Mouse (Mus musculus) ES-E14 (cell line): ENCODE results near the gene Shisa7. TPM values are rescaled to one million over a fixed set of nuclear protein-coding genes. Genes with fewer than 3 reads are reported as not detected.
"Not testable (repeated sequence)": the region's sequence is repeated elsewhere in the genome, so short reads cannot be mapped to it uniquely, and the experiment has no call there.

ENCODE experiments used
- DNase-seq: peaks from one replicate; pipeline ENCODE4 v3.0.0-alpha.2; 2013; ENCODE audit warnings: low read depth, low spot score
- H3K27ac ChIP-seq: 2 replicates; pipeline ENCODE4 v1.5.1; 2012; ENCODE audit warnings: low read depth, mild to moderate bottlenecking, low read length, moderate library complexity, mixed read lengths; ENCODE audit not compliant: poor library complexity, insufficient read depth, severe bottlenecking
- H3K36me3 ChIP-seq: 2 replicates; pipeline ENCODE4 v1.6.1; 2012; ENCODE audit warnings: mild to moderate bottlenecking, low read length, moderate library complexity, mixed read lengths; ENCODE audit not compliant: control insufficient read depth, poor library complexity, insufficient read depth, severe bottlenecking
- H3K4me1 ChIP-seq, 2 experiments: fragments of 150-350 bp in 1 of 2; sonication (generic) in 1 of 2; 2 replicates each; pipeline ENCODE4 v1.6.1; 2012; ENCODE audit warnings: low read length in 2 of 2, mild to moderate bottlenecking in 1 of 2, mixed read lengths in 1 of 2; ENCODE audit not compliant: control insufficient read depth in 2 of 2, insufficient read depth in 2 of 2, poor library complexity in 1 of 2
- H3K4me3 ChIP-seq, 2 experiments: fragments of 150-350 bp in 1 of 2; sonication (generic) in 1 of 2; 2 replicates each; pipeline ENCODE4 v1.5.1; 2012; ENCODE audit warnings: low read length in 2 of 2, low read depth in 1 of 2, mild to moderate bottlenecking in 1 of 2, mixed read lengths in 1 of 2; ENCODE audit not compliant: insufficient read depth in 1 of 2, poor library complexity in 1 of 2, severe bottlenecking in 1 of 2
- H3K9ac ChIP-seq: 2 replicates; pipeline ENCODE4 v1.6.1; 2012; ENCODE audit warnings: low read depth, mild to moderate bottlenecking, low read length, mixed read lengths; ENCODE audit not compliant: poor library complexity, insufficient read depth, severe bottlenecking
- H3K9me3 ChIP-seq: fragments of 150-350 bp; sonication (generic); 2 replicates; pipeline ENCODE4 v1.6.1; 2012; ENCODE audit warnings: low read depth, mild to moderate bottlenecking, low read length; ENCODE audit not compliant: control insufficient read depth, insufficient read depth
- CHD2 ChIP-seq: IDR thresholded peaks from 2 replicates; pipeline ENCODE4 v1.6.1; 2014; ENCODE audit warnings: mild to moderate bottlenecking, low read depth, low read length, inconsistent platforms
- HCFC1 ChIP-seq: IDR thresholded peaks from 2 replicates; pipeline ENCODE4 v1.6.1; 2012; ENCODE audit warnings: low read length, inconsistent platforms, borderline replicate concordance; ENCODE audit not compliant: insufficient read depth
- MAFK ChIP-seq: IDR thresholded peaks from 2 replicates; pipeline ENCODE4 v1.6.1; 2014; ENCODE audit warnings: mild to moderate bottlenecking, low read depth, low read length, inconsistent platforms; ENCODE audit not compliant: insufficient read depth
- ZC3H11A ChIP-seq: IDR thresholded peaks from 2 replicates; pipeline ENCODE4 v1.6.1; 2012; ENCODE audit warnings: low read depth, mild to moderate bottlenecking, inconsistent platforms, low read length, borderline replicate concordance
- ZNF384 ChIP-seq: IDR thresholded peaks from 2 replicates; pipeline ENCODE4 v1.6.1; 2012; ENCODE audit warnings: low read depth, low read length, inconsistent platforms
- in situ Hi-C, 2 experiments: fragments of 600-800 bp; cut with MboI; formaldehyde crosslinking; loops; one replicate each; pipeline ENCODE4 v1.15.1; 2025; ENCODE audit warnings: low sequenced_read_pairs in 2 of 2, inconsistent platforms in 1 of 2; ENCODE audit not compliant: unreplicated experiment in 2 of 2
- total RNA-seq: library from RNA; depleted of rRNA; stranded (reverse); fragments of 300-350 nt; gene quantifications from 2 replicates; pipeline ENCODE4 v1.2.3, GENCODE M21; 2012; rRNA removed

Gene Shisa7
- 6.9 and 8.4 TPM in 2 replicates for total RNA-seq

DNA sequence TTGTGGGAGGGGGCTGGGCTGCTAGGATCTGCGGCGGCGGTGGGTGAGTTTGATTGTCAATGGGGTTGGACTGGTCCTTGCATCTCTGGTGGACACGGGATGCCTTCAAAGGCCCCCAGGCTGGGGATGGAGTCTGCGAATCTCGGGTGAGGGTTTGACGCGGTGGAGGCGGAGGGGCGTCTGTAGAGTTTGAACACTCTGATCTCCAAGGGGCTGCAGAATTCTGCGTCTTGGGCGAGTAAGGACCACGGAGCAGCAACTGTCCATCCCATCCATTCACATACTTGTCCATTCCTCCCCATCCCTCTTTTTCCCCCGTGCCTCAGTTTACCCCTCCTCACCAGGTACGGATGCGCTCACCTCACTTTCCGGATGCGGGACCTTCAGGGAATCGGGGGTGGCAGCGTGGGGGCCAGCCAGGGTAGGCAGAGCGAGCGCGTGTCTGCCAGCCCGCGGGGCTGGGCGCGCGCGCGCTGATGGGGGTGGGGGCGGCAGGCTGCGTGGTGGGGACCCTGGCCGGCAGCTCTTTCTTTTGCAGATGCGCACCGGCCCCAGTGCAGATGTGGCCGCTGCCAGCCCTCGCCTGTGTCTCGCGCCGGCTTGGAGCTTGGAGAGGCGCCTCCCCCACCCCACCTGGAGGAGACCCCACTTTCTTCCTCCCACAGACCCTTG is at the start of gene Shisa7:
Gene Shisa7, minus strand, starts transcription at position 452 of the 672 bp plus-strand sequence.
- DNase-seq, result no peak
- no peaks in the 10 kb centered on the region for H3K36me3 ChIP-seq
- peak within 1 kb of the TSS; percentile 49 for H3K9ac ChIP-seq
- H3K4me1 ChIP-seq, result peaks cover 2 to 14% of the 10 kb centered on the region in 2 experiments; a peak in 2 of 4 replicates
- peak within 1 kb of the TSS; percentile 63 to 75 for H3K4me3 ChIP-seq
- no peak within 1 kb of the TSS for H3K27ac ChIP-seq
- TF ChIP-seq HCFC1 (no peak), MAFK (no peak), CHD2 (no peak), ZC3H11A (no peak), ZNF384 (no peak)
- no peaks in the 10 kb centered on the region for H3K9me3 ChIP-seq
- in situ Hi-C loops, result no loop called here

DNA sequence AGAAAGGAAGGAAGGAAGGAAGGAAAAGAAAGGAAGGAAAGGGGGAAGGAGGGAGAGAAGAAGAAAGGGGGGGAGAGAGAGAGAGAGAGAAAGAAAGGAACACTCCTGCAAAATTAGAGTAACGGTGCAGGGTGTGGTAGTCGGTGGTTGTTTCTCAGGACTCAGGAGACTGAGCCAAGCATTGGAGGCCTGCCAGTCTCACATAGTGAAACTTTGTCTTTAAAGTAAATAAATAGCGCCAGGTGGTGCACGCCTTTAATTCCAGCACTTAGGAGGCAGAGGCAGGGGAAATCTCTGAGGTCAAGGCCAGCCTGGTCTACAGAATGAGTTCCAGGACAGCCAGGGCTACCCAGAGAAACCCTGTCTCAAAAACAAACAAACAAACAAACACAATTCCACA is 42.2 kb upstream of the Shisa7 start:
- Histone ChIP-seq H3K36me3 (no peaks in the 10 kb centered on the region; the same call in 1 of the 2 replicates), H3K27ac (no peak overlapping the region), H3K4me1 (peaks cover 0 to 6% of the 10 kb centered on the region in 2 experiments; a peak in 1 of 4 replicates), H3K4me3 (no peak overlapping the region), H3K9me3 (no peaks in the 10 kb centered on the region), H3K9ac (no peak overlapping the region)
- in situ Hi-C loops, result no loop called here
- TF ChIP-seq ZC3H11A, result no peak
- TF ChIP-seq ZNF384, result no peak
- TF ChIP-seq MAFK, result no peak
- no peak for TF ChIP-seq HCFC1
- no peak for TF ChIP-seq CHD2
- no peak for DNase-seq

DNA sequence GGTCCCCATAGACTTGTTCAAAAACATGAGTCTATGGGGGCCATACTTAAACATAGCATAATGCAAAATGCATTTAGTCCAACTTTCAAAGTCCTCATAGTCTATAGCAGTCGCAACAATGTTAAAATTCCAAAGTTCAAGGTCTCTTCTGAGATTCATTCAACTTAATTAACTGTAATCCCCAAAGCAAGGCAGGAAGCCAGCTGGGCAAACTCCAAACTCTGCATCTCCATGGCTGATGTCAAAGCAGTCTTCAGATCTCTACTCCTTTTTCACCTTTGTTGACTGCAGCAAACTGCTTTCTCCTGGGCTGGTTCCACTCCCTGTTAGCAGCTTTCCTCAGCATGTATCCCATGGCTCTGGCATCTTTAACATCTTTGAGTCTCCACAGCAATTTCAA is 34.5 kb upstream of the Shisa7 start:
- H3K36me3 ChIP-seq, in situ Hi-C loops, H3K27ac ChIP-seq, H3K4me3 ChIP-seq, H3K9ac ChIP-seq, H3K9me3 ChIP-seq, H3K4me1 ChIP-seq, DNase-seq: not testable (repeated sequence)

DNA sequence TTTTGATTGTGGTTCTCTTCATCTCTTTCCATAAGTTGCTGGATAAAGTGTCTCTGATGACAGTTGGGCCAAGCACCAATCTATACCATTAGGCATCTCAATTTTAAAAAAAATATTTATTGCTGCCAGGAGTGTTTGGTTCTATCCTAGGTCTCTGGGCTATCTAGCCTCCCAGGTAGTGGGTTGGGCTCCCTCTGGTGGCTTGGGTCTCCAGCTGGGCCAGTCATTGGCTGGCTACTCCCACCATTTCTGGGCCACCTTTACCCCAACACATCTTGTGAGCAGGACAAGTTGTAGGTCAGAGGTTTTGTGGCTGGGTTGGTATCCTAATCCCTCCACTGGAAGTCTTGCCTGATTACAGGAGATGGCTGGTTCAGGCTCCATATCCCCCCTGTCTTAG is 33.7 kb upstream of the Shisa7 start:
- in situ Hi-C loops, result no loop called here
- peaks cover 0 to 5% of the 10 kb centered on the region in 2 experiments; a peak in 1 of 4 replicates for H3K4me1 ChIP-seq
- no peak overlapping the region for H3K9ac ChIP-seq
- TF ChIP-seq ZC3H11A (no peak), HCFC1 (no peak), ZNF384 (no peak), MAFK (no peak), CHD2 (no peak)
- no peak for DNase-seq
- H3K27ac ChIP-seq, result no peak overlapping the region
- no peaks in the 10 kb centered on the region for H3K9me3 ChIP-seq
- H3K4me3 ChIP-seq, result peak overlapping the region in 1 of 2 experiments; percentile 85; a peak in 2 of 4 replicates
- no peaks in the 10 kb centered on the region for H3K36me3 ChIP-seq

DNA sequence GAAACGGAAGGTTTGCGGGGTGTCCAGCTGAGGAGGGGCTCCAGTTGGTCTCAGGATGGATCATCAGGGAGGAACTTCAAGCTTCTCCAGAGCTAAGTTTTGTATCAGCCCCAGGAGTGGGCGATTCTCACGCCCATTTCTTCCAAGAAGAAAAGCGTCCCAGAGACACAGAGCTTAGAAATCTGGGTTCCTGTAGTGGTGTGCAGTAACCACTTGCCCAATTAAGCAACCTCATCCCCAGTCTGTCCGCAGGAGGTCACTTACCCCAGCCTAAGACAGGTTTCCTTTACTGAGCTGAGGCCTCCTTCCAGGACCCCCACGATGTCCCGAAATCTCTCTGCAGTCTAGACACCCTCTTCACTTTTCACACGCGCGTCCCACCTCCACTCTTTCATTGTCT is 32.7 kb upstream of the Shisa7 start:
- H3K9ac ChIP-seq, result peak overlapping the region; percentile 63
- in situ Hi-C loops, result no loop called here
- peaks cover 0 to 5% of the 10 kb centered on the region in 2 experiments; a peak in 1 of 4 replicates for H3K4me1 ChIP-seq
- TF ChIP-seq ZNF384 (no peak), CHD2 (no peak), HCFC1 (no peak), ZC3H11A (no peak), MAFK (no peak)
- H3K9me3 ChIP-seq, result no peaks in the 10 kb centered on the region
- no peaks in the 10 kb centered on the region for H3K36me3 ChIP-seq
- H3K4me3 ChIP-seq, result peak overlapping the region; percentile 72 to 85
- DNase-seq, result no peak
- no peak overlapping the region; the same call in 1 of the 2 replicates for H3K27ac ChIP-seq
